Mouse (Mus musculus) induced T-regulatory cell, adult 2 months (primary cell): ENCODE data around the gene Hpd.

Experiments used
- DNase-seq: peaks from one replicate; pipeline ENCODE4 v3.0.0-alpha.2; 2012; ENCODE audit warnings: low read depth

Hpd gene

GRCm38 (mm10) chr5:123147569-123147968 is 35.0 kb downstream of the Hpd start:
- DNase-seq, result no peak

- DNase-seq, result no peak
Observed at GRCm38 (mm10) chr5:123146357-123146756, 36.2 kb downstream of the Hpd start.

- DNase-seq, result peak; percentile 80
Observed at GRCm38 (mm10) chr5:123144746-123145590, 37.6 kb downstream of the Hpd start.

DNA sequence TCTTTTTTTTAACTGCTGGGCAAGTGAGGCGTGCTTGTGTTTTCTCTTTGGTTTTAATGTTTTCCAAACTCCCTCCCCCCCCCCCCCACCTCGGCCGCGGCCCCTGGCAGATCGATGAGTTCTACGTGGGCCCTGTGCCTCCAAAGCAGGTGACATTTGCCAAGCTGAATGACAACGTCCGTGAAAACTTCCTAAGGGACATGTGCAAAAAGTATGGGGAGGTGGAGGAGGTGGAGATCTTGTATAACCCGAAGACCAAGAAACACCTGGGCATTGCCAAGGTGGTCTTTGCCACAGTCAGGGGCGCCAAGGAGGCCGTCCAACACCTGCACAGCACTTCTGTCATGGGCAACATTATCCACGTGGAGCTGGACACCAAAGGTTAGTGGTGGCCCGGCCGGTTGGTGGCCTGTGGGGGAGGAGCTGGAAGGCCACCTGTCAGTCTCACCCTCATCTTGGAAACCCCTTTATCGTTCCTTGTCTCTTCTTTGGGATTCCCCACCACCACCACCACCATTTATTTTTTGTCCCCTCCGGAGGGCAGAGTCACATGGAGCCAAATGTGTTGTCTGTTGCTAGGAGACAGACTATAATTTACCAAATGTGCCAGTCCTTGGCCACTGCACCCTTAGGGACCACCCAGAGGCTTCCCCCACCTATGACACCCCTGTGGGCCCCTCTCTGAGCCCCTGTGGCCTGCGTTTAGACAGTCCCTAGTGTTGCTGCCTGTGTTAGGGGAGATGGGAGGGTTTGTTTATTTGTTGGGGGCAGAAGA is 38.4 kb downstream of the Hpd start:
- peak; percentile 74 for DNase-seq

DNA sequence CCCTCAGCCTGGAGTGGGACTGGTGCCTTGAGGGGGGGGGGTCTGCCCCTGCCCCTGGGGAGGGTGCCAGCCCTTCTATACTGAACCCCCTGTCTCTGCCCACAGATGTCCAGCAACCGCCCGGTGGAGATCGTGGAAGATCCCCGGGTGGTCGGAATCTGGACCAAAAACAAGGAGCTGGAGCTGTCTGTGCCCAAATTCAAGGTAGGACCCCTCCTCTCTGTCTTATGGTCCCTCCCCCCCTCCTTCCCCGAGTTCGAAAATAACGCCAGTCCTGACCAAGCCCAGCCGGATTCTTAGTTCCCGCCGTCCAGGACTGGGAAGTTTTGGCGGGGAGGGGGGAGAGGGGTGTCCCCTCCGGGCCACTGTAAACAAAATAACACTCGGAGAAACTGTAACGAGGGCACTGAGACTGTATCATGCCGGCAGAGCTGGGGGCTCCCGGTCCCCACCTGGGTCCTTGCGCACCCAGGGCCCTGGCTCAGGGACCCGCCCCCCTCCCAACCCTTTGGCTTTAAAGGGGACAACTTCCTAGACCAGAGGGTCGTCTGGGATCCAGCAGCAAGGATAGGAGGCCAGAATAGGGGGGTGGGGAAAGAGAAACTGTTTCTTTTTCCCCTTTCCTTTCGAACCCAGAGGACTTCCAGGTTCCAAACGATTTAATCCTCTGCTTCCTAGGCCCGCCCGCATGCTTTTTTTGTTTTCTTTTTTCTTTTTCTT is 39.1 kb downstream of the Hpd start:
- peak; percentile 72 for DNase-seq

GRCm38 (mm10) chr5:123142161-123143157 is 40.1 kb downstream of the Hpd start, which contains the start of gene Setd1b:
Gene Setd1b, plus strand, starts transcription at chr5:123142193.
- peak; percentile 48 for DNase-seq

DNA sequence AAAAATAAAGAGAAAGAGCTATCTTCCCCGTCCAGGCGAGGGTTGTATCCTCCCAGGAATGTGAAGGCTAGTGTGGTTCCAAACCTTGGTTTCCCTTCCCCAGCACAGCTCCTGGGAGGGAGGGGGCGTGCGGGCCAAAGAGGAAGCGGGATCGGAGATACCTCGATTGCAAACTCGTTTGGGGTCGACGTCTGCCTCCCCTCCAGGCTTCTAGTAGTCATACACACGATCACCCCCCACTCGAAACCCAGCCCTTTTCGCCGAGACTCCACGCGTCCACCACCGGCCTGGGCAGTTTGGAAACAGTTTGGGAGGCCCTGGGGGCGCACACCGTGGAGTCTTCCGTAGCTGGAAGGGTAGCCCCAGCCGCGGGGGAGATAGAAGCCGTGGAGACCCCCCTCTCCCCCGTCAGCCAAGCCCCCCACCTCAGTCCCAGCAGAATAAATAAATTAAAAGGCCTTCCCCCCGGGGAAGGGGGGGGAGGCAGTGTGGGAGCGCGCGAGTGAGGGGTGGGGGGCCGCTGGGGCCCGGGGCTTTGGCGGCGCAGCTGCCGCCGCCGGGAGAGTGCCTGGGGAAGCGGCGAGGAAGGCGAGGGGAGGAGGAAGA is 40.9 kb downstream of the Hpd start:
- DNase-seq, result peak; percentile 66

DNA sequence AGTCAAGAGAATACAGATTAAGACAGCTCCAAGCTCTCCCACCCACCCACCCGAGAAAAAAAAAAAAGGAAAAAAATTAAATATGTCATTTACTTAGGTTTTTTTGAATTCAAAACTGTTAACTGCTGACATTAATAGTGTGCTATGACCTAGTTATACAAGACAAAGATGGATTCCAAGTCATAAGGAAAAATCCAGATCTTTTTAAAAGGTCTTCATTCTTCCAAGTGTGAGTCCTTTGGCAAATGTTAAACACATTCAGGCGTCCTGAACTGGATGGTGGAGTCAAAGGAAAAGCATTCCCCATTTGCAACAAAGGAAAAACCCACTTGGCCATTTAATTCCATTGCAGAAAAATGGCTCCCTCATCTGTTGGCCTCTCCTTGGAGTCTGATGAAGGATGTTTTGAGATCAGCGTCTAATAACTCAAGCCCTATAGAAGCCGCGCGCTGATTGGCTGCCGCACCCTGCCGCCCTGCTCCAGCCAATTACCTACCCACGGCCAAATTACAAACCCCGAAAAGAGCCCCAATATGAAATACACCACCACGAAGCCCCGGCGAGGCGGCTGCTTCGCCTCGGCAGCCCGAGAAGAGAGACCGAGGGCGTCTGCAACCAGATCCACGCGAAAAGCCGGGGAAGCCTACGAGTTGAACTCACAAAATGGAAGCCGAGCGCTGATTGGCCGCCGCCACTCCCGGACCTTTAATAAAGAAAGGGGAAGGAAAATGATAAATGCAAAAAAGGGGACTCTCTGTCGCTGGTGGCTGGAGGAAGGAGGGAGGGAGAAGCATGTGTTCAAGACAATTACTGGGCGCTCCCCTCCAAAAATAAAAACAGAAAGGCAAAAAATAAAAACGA is 41.6 kb downstream of the Hpd start:
- peak; percentile 93 for DNase-seq

GRCm38 (mm10) chr5:123139722-123140627 is 42.6 kb downstream of the Hpd start:
- peak; percentile 85 for DNase-seq

DNA sequence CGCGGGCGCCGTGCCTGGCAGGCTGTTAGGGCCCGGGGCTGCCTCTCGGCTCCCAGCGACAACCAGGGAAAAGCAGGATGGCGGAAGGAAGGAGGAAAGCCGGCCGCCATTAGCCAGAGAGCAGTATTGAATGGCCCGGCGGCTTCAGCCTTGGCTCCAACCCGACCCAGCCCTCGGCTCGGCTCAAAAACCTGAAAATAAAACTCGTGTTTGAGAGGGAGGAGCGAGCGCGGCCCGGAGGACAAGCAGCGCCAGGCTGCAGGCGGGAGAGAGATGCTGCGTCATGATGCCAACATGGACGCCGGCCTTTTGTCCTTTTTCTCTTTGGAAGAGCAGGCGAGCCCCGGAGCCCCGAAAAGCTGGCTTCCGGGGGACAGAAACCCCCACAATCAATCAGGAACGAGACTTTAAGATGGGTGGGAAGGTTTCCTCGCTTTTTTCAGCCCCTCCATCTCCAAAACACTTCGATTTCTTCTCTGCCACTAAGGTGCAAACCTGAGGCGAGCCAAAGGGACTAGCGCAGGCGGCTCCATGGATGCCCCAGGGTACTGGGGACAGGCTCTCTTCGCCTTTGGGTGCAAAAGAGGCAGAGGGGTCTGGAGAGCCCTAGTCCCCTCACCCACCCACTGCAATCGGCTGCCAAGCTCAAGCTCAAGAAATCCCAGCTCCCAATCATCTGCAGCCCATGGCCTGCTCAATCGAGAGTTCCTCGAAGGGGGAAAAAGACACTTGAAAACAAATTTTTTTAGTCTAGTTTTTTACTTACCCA is 43.4 kb downstream of the Hpd start:
- DNase-seq, result peak; percentile 88

DNA sequence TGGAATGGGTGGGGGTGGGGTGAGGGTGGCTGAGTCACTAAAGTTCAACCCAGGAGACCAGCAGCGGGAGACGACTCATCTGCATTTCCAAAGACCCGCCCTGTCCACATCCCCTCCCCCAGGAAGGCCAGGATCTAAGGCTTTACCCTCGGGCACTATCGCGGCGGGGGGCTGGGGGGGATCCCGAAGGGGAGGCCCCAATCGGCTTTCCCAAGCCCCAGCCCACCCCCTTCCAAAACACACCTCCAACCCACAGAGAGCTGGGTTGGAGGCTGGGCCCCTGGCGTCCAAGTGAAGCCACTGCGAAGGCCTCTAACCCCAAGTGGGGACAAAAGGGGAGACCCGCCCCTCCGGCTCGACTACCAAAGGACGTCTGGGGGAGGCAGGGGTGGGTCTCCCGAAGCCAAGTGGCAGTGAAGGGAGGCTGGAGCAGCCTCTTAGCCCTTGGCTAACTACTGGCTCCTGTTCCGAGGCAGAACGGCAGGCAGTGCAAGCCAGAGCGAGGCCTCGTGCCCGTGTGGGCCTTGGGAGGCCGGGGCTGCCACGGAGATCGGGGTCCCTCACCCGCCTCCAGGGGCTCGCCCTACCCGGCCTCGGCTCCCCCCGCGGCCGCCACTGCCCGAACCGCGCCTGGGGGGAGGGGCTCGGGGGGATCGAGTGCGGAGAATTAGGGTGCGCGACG is 44.2 kb downstream of the Hpd start:
- DNase-seq, result peak; percentile 80

GRCm38 (mm10) chr5:123137910-123138229 is 44.7 kb downstream of the Hpd start:
- no peak for DNase-seq

DNA sequence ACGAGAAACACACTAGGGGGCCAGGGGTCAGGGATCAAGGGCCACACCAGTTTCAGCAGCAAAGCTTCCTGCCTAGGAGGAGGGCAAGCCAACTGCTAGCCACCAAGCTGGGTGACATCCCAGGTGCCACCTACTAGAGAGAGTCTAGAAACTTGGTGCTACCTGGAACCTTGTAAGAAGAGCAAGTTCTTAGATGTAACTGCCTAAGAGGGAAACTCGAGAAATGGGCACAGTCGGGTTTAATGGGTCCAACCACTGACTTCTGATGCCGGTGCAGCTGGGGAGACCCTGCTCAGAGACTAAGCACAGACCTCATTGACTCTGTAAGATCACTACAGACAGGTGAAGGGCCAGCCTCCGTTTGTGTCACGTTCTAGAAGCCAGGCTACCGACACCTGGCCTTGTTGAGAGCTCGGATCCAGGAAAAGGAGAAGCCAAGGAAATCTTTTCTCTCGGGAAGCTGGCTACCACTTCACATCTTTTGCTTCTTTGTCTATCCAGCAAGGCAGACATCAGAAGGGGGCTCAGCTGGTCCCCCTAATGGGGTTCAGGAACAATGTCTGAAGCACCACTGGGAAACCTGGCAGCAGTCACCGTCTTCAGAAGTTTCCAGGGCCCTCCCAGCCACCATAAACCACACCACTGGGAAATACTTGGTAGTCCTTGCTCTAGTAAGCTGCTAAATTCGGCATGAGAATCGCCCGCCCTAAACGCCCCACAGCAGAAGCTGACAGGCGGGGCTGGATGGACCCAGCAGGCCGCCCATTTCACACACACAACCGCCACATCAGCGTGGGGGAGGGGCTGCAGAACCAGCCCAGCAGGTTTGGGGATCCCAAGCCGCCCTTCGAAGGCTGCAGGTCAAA is 45.2 kb downstream of the Hpd start:
- peak; percentile 86 for DNase-seq

GRCm38 (mm10) chr5:123136361-123137043 is 46.0 kb downstream of the Hpd start:
- peak; percentile 77 for DNase-seq

- peak; percentile 41 for DNase-seq
Observed at GRCm38 (mm10) chr5:123135471-123136360, 46.8 kb downstream of the Hpd start.
